Mouse (Mus musculus) spleen, adult 12 weeks (tissue): ENCODE results near the gene Fosb.
A peak's percentile ranks its signal among the peaks of the same experiment; 100 is the strongest.

Experiments used
- DNase-seq: peaks from one replicate; pipeline ENCODE4 v3.0.0; 2022; ENCODE audit warnings: low spot score

Gene Fosb

DNA sequence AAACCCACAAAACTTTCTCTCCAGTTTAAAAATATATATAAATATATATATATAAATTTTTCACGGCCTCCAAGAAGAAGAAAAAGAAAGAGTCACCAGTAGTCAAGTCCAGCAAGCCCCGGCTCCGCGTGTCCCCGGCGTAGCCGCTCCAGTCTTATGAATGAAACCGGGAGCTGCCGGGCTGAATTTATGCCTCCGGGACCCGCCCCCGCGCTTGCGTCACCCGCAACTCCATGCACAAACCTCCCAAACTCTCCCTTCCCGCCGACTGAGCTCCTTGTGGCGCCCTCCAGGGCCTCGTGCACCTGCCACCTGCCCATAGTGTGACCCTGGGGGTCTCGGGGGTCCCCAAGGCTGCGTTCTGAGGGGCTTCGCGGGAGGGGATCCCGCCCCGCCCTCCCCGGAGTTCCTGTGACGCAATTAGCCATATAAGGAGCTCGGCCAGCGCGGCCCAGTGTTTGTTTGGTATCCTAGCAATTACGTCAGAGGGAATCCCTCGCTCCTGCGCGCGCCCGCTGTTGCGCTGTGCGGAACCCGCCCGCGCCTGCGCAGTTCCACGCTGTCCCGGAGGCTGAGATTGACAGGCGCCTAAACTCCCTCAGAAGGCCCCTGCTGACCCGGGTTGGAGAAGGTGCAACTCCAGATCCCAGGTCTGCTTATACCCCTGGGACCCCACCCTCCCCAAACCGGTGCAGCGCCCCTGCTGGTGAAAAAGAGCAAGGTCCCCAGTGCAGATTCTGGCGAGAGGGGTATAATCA lies at the start of gene Fosb:
Fosb (minus strand) TSS at position 168 of the 758 bp plus-strand sequence.
- DNase-seq: peak; percentile 83

- DNase-seq: peak; percentile 79
These were observed 49.5 kb upstream of the Fosb start, which contains the start of the genes Cd3eap and Ppp1r13l for GRCm38 (mm10) chr7:19359299-19359891. Gene Cd3eap, minus strand, starts transcription at chr7:19359483. Gene Ppp1r13l, plus strand, starts transcription at chr7:19359749.

- DNase-seq: no peak
These were observed 48.8 kb upstream of the Fosb start for GRCm38 (mm10) chr7:19358634-19359033.

DNA sequence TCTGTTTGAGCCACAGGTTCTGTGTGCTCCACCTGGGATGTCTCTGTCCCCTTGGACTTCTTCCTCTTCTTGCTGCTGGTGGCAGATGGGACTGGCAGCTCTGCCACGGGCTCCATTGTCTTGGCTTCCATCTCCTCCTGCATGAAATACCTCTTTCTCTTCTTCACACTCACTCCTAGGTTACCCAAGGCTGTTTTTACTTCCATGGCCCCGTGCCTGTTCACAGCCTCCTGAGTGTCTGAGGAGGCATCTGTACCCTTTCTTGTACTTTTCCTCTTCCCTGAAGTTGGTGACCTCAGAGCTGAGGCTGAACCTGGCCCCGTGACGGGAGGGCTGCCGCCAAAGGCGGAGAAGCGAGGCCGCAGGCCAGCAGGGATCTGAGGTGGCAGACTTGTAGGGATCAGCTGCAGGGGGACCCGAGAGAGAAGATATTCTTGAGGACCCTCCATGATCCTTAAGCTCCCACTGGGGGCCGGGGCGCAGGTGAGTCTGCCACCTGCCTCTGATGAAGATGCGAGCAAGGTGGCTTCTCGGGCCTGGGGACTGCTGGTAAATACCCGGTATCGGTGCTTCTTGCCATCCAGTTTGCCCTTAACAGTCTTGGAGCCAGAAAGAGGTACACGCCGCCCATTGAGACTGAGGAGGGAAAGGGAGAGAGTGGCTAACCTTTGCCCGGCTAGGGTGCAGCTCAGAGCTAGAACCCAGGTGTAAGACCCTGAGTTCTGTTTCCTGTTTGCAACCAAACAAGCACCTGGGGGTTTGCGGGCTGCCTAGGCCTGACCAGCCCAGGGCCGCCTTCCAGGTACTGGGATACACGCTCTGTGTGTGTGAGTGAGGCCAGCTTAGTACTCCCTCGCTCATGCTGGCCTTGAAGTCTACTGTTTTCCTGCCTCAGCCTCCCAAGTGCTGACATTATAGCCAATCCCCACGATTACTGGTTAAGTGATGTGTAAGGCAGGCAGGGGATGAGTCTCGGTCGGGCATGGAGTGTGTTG lies 47.8 kb upstream of the Fosb start:
- no peak for DNase-seq

- DNase-seq: no peak
These were observed 46.5 kb upstream of the Fosb start for GRCm38 (mm10) chr7:19356311-19356710.

GRCm38 (mm10) chr7:19354991-19355390 lies 45.1 kb upstream of the Fosb start:
- DNase-seq: no peak

- no peak for DNase-seq
These were observed 40.4 kb upstream of the Fosb start for GRCm38 (mm10) chr7:19350221-19350620.

- DNase-seq: no peak
These were observed 39.5 kb upstream of the Fosb start for GRCm38 (mm10) chr7:19349188-19349915.

DNA sequence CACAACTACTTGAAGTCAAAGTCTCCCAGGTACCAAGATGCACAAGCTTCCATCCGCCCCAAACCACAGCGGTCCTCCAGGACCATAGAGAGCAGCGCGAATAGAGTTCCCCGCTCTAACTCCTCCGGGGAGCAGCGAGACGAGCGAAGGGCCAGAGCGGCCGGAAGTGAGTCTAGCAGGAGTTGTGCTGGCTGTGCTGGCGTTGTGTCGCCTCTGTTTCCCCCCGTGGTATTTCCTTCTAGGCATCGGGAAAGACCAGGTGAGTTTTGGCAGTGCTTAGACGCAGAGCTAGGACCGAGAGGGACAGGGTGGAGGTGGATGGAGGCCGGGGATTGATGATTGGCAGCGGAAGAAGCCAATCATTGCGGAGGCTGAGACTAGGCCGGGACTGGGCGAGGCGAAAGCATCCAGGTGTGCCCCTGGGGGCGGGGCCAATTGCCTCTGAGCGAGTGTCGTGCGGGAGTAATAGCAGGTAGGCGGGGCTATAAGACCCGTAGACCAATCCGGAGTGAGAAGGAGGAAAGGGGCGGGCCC lies 35.2 kb upstream of the Fosb start:
- DNase-seq: peak; percentile 91

DNA sequence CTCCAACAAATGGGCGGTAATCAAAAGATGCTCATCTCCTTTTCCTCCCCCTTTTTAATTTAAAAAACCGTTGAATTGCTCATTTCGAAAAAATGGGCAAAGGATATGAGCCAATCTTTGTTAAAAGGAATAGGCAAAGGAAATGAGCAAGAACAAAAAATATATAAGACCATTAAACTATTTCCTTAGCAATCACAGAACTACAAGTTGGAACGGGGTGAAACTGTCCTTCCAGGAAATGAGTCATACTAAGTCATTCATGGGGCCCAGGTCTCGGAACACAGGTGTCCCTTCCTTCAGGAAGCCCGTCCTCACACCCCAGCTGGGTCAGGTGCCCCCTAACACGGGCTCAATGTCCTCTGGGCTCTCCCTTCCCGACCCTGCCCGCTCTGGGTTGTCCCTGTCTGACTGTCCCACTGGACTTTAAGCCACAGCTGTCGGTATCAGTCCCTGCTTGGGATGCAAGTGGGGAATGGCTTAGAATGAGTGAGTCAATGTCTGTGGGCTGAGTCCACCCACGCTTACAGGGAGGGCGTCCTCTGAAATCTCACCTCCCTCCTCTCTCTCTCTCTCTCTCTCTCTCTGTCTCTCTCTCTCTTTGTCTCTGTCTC lies 34.5 kb upstream of the Fosb start, which contains the start of gene Ercc1:
Ercc1 (plus strand) TSS at position 542 of the 611 bp plus-strand sequence.
- DNase-seq: no peak

DNA sequence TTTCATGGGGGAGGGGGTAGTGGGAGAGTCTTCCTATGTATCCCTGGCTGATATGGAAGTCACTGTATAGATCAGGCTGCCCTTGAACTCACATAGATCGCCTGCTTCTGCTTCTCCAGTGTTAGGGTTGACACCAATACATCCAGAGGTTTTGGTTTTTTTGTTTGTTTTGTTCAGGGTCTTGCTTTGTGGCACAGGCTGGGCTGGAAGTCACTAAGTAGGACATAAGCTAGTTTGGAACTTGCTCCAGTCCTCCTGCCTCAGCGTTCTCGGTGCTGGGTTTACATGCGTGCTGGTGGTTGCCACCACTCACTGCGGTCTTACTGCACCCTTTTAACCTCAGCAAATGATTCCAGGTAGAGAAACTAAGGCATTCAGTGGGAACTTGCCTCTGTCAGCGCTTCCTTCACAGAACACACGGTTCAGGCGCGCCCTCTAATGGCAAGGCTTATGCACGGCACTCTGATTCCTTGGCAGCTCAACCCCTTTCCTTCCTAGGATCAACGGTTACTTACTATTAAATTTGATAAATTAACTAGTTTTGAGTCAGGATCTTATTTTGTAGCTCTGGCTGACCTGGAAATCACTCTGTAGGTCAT lies 33.5 kb upstream of the Fosb start:
- DNase-seq: no peak

DNA sequence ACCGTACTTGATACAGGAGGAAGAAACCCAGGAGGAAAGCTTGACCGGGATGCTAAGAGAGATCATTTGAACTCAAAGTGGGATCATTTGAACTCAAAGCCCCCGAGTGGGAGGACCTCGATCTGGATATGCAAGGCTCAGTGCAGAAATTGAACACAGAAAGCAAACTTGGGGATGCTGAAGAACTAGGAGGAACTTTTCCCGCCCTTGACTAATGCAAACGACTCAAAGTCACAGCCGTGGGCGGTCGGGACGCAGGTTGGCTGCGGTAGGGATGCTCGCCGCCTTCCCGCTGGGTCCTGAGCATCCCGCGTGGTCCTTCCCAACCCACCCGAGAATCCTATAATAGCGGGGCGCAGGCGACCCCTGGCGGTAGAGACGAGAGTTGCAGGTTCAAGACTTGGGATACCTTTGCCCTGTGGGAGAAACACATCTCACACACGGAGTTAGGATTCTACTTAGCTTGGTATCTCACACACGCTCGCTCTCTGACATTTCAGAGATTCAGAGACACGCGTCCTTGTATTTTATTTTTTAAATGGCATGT lies 32.7 kb upstream of the Fosb start:
- no peak for DNase-seq

DNA sequence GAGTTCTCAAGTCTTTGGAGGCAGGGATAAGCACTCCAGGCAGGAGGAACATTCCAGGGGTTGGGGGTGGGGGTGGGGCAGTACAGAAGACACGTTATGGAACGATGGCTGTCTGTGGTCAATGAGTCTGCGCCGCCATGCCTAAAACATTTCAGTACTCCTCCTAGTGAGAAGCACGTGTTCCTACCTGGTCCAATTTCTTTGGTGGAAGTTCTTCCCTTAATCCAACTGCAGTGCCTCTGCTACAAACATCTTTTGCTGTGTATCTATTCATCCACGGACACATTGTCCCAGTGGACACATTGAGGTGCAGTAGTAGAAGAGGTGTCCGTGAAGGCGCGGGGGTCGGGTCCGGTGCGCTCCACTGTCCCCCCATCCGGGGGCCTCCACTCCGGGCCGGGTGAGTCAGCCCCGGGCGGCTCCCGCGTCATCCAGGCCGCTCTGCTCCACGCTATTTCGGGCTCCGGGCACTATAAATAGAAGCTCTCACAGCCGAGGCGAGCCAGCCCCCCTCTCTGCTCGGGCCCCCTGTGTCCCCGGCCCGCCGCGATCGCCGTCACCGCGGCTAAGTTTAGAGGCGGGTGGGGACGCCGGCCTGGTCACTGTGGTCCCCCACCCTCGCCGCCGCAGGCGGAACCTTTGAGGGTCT lies 32.0 kb upstream of the Fosb start:
- DNase-seq: no peak

DNA sequence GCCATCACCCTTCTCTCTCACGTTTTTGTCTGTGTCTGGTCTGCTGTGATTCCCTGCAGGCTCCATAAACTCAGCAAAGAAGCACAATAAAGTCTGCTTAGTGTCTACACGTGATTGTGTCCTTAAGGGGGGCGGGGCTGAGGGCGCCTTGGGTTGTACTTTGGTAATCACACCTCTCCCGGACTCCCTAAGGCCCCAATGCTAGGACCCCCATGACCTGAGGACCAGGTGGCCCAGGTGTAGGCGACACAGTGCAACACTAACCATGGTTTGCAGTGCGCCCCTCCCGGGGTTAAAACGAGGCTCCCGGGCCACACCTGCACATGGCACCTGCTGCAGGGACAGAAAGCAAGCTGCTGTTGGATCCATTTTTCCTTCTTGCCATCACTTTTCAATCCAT lies 31.4 kb upstream of the Fosb start:
- DNase-seq: no peak

- no peak for DNase-seq
These were observed 28.7 kb upstream of the Fosb start for GRCm38 (mm10) chr7:19338596-19338995.

DNA sequence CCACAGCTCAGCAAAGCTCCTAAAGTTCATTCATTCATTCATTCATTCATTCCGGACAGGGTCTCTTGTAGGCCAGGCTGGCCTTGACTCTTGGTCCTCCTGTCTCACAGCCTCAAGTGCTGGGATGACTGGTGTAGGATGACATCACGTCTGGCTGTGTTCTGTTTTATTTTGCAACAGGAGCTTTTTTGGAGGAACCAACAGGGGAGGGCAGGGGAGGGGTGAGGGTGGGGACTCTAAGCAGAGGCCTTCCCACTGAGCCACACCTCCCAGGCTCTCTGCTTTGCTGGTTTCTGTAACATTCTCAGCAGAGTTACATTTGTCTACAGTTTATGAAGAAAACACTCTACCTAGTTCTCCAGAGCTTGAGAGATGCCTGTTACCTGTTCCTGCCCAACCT lies 28.2 kb upstream of the Fosb start:
- DNase-seq: no peak

- no peak for DNase-seq
These were observed 27.3 kb upstream of the Fosb start for GRCm38 (mm10) chr7:19337122-19337521.

GRCm38 (mm10) chr7:19335583-19335982 lies 25.7 kb upstream of the Fosb start:
- no peak for DNase-seq

DNA sequence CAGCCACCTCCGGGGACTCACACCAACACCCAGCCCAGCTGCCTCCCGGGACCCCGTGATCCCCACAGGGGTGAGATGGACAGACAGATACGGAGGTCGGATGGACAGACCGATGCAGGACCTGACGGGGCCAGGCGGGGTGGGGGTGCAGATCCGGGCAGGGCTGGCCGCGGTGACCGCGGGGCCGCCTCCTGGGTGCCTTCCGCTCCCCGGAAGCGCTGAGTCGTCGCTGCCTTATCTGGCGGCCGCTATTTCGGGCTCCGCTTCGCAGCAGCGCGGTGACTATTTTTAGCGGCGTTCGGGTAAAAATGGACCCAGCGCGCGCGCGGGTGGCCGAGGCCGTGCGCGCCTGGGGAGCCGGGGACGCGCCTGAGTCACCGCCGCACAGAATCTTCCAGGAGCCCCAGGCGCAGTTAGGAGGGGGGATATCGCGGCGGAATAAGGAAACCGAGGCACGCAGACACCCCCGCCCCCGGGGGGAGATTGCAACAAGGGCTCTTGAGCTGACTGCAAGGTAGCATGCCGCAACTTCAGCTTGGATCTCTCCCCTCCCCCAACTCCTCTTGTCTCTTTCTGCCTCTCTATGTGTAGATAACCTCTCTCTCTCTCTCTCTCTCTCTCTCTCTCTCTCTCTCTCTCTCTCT lies 23.0 kb upstream of the Fosb start:
- peak; percentile 51 for DNase-seq
